19 mouse cellular contexts compared by ENCODE assay signal in genomic region chr3:141557072-141557471, GRCm38 (mm10).
"Had no signal": no experiment of that assay in that cellular context is flagged by ENCODE, and none has a peak within 500 bp of the region (broad histone marks: within the 10 kb centered on the region; RNA-seq: fewer than 3 reads in every experiment).

No protein-coding gene starts in this region.

- ATAC-seq: liver, postnatal 0 days; lung, postnatal 0 days; midbrain, embryonic 13.5 days; midbrain, embryonic 15.5 days had no signal

- H3K27me3 ChIP-seq: liver, embryonic 15.5 days; lung, embryonic 15.5 days; megakaryocyte, embryonic 14.5 days; midbrain, embryonic 13.5 days; midbrain, embryonic 15.5 days; neural tube, embryonic 12.5 days had no signal

- H3K4me1 ChIP-seq: liver, embryonic 15.5 days; lung, embryonic 15.5 days; megakaryocyte, embryonic 14.5 days; midbrain, embryonic 15.5 days; neural tube, embryonic 12.5 days had no signal

- DNase-seq: liver, postnatal 0 days; lung, adult 2 months; lung, postnatal 14 days; lung, postnatal 36 days; right cerebral cortex, postnatal 25 days; right cerebral cortex, postnatal 4 days; spleen, adult 18-20 months; thymus, adult 18-20 months; thymus, postnatal 14 days; thymus, postnatal 36 days had no signal

- H3K9ac ChIP-seq: liver, embryonic 15.5 days; liver, postnatal 0 days; lung, embryonic 15.5 days; midbrain, embryonic 13.5 days; midbrain, embryonic 15.5 days; neural tube, embryonic 12.5 days had no signal

- H3K36me3 ChIP-seq: liver, embryonic 15.5 days; lung, embryonic 15.5 days; midbrain, embryonic 13.5 days; midbrain, embryonic 15.5 days; neural tube, embryonic 12.5 days had no signal

- H3K4me2 ChIP-seq: liver, embryonic 15.5 days; lung, embryonic 15.5 days; midbrain, embryonic 11.5 days; midbrain, embryonic 13.5 days; midbrain, embryonic 15.5 days; neural tube, embryonic 12.5 days had no signal

- H3K4me3 ChIP-seq: liver, embryonic 15.5 days; lung, embryonic 15.5 days; megakaryocyte, embryonic 14.5 days; midbrain, embryonic 13.5 days; midbrain, embryonic 15.5 days; neural tube, embryonic 12.5 days had no signal

- H3K9me3 ChIP-seq: liver, embryonic 15.5 days; lung, embryonic 15.5 days; megakaryocyte, embryonic 14.5 days; midbrain, embryonic 13.5 days; midbrain, embryonic 15.5 days; neural tube, embryonic 12.5 days had no signal

- H3K27ac ChIP-seq: liver, embryonic 15.5 days; lung, embryonic 15.5 days; macrophage; midbrain, embryonic 13.5 days; midbrain, embryonic 15.5 days; neural tube, embryonic 12.5 days had no signal
